Mouse (Mus musculus): Measurements from ENCODE around the gene Elavl3.
A peak's percentile ranks its signal among the peaks of the same experiment; 100 is the strongest.

- TF ChIP-seq TAL1 (conservative IDR thresholded peaks at IDR 0.05; ENCODE audit: low read depth, low read length) = no peak
- peak; percentile 59 for TF ChIP-seq CTCF (IDR thresholded peaks at IDR 0.05; ENCODE audit: low read depth, low read length)
- no peak for TF ChIP-seq GATA1 (IDR thresholded peaks at IDR 0.05; ENCODE audit: borderline replicate concordance, low read length)
Observed at GRCm38 (mm10) chr9:22066433-22066832, 14.6 kb upstream of the Elavl3 start.

Data from G1E (cell line).